Mouse (Mus musculus) liver, adult (tissue): ENCODE results near the gene Ankrd9.

Experiments used
- GATA4 ChIP-seq: IDR thresholded peaks from 2 replicates; pipeline ENCODE4 v1.6.1; 2014; ENCODE audit warnings: mild to moderate bottlenecking, low read length; ENCODE audit not compliant: insufficient replicate concordance

Gene Ankrd9

GRCm38 (mm10) chr12:110978607-110979406, at the start of gene Ankrd9:
Gene Ankrd9 (minus strand): TSS chr12:110979040.
- TF ChIP-seq GATA4, result no peak

- no peak for TF ChIP-seq GATA4
Measured at GRCm38 (mm10) chr12:111021577-111021976, 42.7 kb upstream of the Ankrd9 start.

- TF ChIP-seq GATA4, result no peak
Measured at GRCm38 (mm10) chr12:111021138-111021537, 42.3 kb upstream of the Ankrd9 start.

GRCm38 (mm10) chr12:111019086-111019485, 40.2 kb upstream of the Ankrd9 start:
- no peak for TF ChIP-seq GATA4

GRCm38 (mm10) chr12:111018068-111018467, 39.2 kb upstream of the Ankrd9 start:
- no peak for TF ChIP-seq GATA4

- TF ChIP-seq GATA4, result no peak
Measured at GRCm38 (mm10) chr12:111016807-111017206, 38.0 kb upstream of the Ankrd9 start.

GRCm38 (mm10) chr12:111009615-111010257, 30.9 kb upstream of the Ankrd9 start:
- no peak for TF ChIP-seq GATA4

GRCm38 (mm10) chr12:111008500-111009490, 30.0 kb upstream of the Ankrd9 start:
- no peak for TF ChIP-seq GATA4

GRCm38 (mm10) chr12:111007134-111008103, 28.6 kb upstream of the Ankrd9 start:
- peak; percentile 79; the same call in 1 of the 2 replicates for TF ChIP-seq GATA4

- no peak for TF ChIP-seq GATA4
Measured at GRCm38 (mm10) chr12:111006339-111006738, 27.5 kb upstream of the Ankrd9 start.

- TF ChIP-seq GATA4, result no peak
Measured at GRCm38 (mm10) chr12:111005803-111006202, 27.0 kb upstream of the Ankrd9 start.

- TF ChIP-seq GATA4, result no peak
Measured at GRCm38 (mm10) chr12:111004142-111004541, 25.3 kb upstream of the Ankrd9 start.

GRCm38 (mm10) chr12:111000956-111001355, 22.1 kb upstream of the Ankrd9 start:
- TF ChIP-seq GATA4, result no peak

- no peak for TF ChIP-seq GATA4
Measured at GRCm38 (mm10) chr12:110999820-111000219, 21.0 kb upstream of the Ankrd9 start.
